Mouse (Mus musculus): ENCODE measurements at regions not wholly inside any gene's neighbourhood (a gene's known extent, or its start where the extent isn't known, plus 50 kb on each side); places are given as distances from the start of the nearest gene placed in this dataset.

- no peaks in the 10 kb centered on the region for H3K36me3 ChIP-seq (ENCODE audit: control insufficient read depth, insufficient read depth, low read length, poor library complexity, severe bottlenecking)
- H3K27me3 ChIP-seq (ENCODE audit: control insufficient read depth, insufficient read depth, low read length, poor library complexity, severe bottlenecking) = no peaks in the 10 kb centered on the region
- DNase-seq (ENCODE audit: low read depth, low spot score) = no peak
Observed at GRCm38 (mm10) chr15:61327925-61328324, 405.1 kb upstream of the A1bg start.

GRCm38 (mm10) chr15:61322243-61322642, 399.4 kb upstream of the A1bg start:
- DNase-seq (ENCODE audit: low read depth, low spot score) = no peak

GRCm38 (mm10) chr15:61309452-61310165, 386.8 kb upstream of the A1bg start:
- Histone ChIP-seq H3K36me3 (ENCODE audit: control insufficient read depth, insufficient read depth, low read length, poor library complexity, severe bottlenecking) (no peaks in the 10 kb centered on the region), H3K27me3 (ENCODE audit: control insufficient read depth, insufficient read depth, low read length, poor library complexity, severe bottlenecking) (no peaks in the 10 kb centered on the region)
- no peak for DNase-seq (ENCODE audit: low read depth, low spot score)

More at GRCm38 (mm10) chr15:61322243-61322642, 399.4 kb upstream of the A1bg start:
- no peaks in the 10 kb centered on the region for H3K27me3 ChIP-seq (ENCODE audit: control insufficient read depth, insufficient read depth, low read length, poor library complexity, severe bottlenecking)
- no peaks in the 10 kb centered on the region for H3K36me3 ChIP-seq (ENCODE audit: control insufficient read depth, insufficient read depth, low read length, poor library complexity, severe bottlenecking)

DNA sequence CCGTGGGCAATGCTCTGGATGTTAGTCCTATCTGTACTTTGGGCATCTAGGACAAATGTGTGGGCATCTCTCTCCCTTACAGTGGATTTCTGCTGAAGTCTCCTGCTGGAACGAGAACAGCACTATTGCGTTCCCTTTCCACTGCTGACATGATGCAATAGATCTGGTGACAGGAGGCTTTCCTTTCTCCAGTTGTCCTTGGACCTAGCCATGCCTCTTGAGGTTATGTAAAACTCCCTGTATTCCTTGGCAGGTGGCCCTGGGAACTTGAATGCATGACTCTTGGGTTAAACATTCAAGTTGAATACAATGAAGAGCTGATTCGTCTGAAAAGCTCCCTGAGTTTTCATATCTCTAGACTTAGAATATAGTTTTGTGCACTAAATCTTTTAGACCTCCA, 386.1 kb upstream of the A1bg start:
- H3K27me3 ChIP-seq (ENCODE audit: control insufficient read depth, insufficient read depth, low read length, poor library complexity, severe bottlenecking) = no peaks in the 10 kb centered on the region
- no peak for DNase-seq (ENCODE audit: low read depth, low spot score)
- H3K36me3 ChIP-seq (ENCODE audit: control insufficient read depth, insufficient read depth, low read length, poor library complexity, severe bottlenecking) = no peaks in the 10 kb centered on the region

DNA sequence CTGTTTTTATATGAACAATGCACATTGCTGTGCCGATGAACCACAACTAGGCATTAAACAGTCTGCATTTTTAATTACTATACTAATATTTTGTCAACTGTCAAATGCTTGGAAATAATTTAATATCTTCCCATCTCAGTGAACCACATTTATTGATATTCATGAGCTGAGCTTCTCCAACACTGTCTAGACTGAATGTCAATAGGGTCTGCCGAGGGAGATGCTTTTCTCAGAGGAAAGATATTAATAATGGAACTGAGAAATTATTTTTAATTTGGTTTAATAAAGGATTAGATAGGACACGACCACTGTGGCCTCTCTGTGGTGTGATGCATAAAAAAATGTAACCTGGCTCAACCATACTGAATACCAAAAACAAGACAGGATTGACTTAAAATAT, 381.7 kb upstream of the A1bg start:
- H3K27me3 ChIP-seq (ENCODE audit: control insufficient read depth, insufficient read depth, low read length, poor library complexity, severe bottlenecking) = no peaks in the 10 kb centered on the region
- DNase-seq (ENCODE audit: low read depth, low spot score) = no peak
- H3K36me3 ChIP-seq (ENCODE audit: control insufficient read depth, insufficient read depth, low read length, poor library complexity, severe bottlenecking) = no peaks in the 10 kb centered on the region

- Histone ChIP-seq H3K36me3 (ENCODE audit: control insufficient read depth, insufficient read depth, low read length, poor library complexity, severe bottlenecking) (no peaks in the 10 kb centered on the region), H3K27me3 (ENCODE audit: control insufficient read depth, insufficient read depth, low read length, poor library complexity, severe bottlenecking) (no peaks in the 10 kb centered on the region)
- DNase-seq (ENCODE audit: low read depth, low spot score) = no peak
Observed at GRCm38 (mm10) chr15:61299796-61300195, 377.0 kb upstream of the A1bg start.

DNA sequence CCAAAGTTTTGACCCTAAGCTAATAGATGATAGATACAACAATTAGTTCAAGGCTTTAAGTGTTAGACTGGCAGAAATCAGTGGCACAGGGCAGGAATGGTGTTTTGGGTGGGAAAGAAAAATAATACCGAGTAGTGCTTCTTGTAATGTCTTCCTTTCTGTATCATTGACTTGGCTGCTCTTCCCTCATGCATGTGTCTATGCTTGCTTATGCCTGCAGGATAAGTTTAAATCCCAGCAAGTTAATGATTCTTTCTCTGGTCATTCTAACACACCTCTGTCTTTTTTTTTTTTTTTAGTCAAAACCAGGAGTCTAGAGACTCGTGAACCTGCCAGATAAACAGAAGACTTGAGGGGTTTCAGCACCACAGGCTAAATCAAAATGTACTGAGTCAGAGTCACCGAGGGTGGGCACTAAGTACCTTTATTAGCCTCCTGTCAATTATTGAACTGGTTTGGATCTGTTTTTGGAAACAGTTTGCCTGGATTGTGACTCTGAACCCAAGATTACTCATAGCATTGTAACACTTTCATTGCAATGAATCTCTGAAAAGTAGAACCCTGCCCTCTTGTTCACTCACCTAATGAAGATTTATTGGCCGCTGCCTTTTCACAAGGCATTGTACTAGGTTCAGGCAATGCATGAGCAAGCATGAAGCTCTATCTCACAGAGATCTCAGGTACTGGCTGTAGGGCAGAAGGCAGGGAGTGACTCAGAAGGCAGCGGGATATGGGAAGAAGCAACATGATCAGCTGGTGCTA, 374.8 kb upstream of the A1bg start:
- no peaks in the 10 kb centered on the region for H3K27me3 ChIP-seq (ENCODE audit: control insufficient read depth, insufficient read depth, low read length, poor library complexity, severe bottlenecking)
- no peaks in the 10 kb centered on the region for H3K36me3 ChIP-seq (ENCODE audit: control insufficient read depth, insufficient read depth, low read length, poor library complexity, severe bottlenecking)
- DNase-seq (ENCODE audit: low read depth, low spot score) = no peak

GRCm38 (mm10) chr15:61294616-61295015, 371.8 kb upstream of the A1bg start:
- H3K36me3 ChIP-seq (ENCODE audit: control insufficient read depth, insufficient read depth, low read length, poor library complexity, severe bottlenecking) = no peaks in the 10 kb centered on the region
- no peaks in the 10 kb centered on the region for H3K27me3 ChIP-seq (ENCODE audit: control insufficient read depth, insufficient read depth, low read length, poor library complexity, severe bottlenecking)
- no peak for DNase-seq (ENCODE audit: low read depth, low spot score)

DNA sequence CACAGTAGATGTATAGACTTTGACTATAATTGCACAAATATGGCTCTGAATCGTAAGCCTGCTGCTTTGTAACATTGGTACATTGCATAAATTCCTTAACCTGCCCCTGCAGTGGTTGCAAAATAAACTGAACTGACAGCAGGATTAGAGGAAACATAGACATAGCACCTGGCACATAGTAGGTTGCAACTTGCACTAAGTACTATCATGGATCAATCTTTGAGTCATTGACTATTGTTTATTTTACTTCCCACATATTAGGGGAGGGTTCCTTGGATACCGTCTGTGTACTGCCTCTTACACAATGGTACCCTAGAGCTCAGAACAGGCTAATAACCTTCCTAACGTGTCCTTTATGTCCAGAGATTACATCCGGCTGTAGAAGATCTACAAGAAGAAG, 371.3 kb upstream of the A1bg start:
- Histone ChIP-seq H3K27me3 (ENCODE audit: control insufficient read depth, insufficient read depth, low read length, poor library complexity, severe bottlenecking) (no peaks in the 10 kb centered on the region), H3K36me3 (ENCODE audit: control insufficient read depth, insufficient read depth, low read length, poor library complexity, severe bottlenecking) (no peaks in the 10 kb centered on the region)
- no peak for DNase-seq (ENCODE audit: low read depth, low spot score)

GRCm38 (mm10) chr15:61268766-61269165, 346.0 kb upstream of the A1bg start:
- DNase-seq (ENCODE audit: low read depth, low spot score) = no peak
- no peaks in the 10 kb centered on the region for H3K27me3 ChIP-seq (ENCODE audit: control insufficient read depth, insufficient read depth, low read length, poor library complexity, severe bottlenecking)
- H3K36me3 ChIP-seq (ENCODE audit: control insufficient read depth, insufficient read depth, low read length, poor library complexity, severe bottlenecking) = no peaks in the 10 kb centered on the region

GRCm38 (mm10) chr15:61259047-61259446, 336.2 kb upstream of the A1bg start:
- Histone ChIP-seq H3K36me3 (ENCODE audit: control insufficient read depth, insufficient read depth, low read length, poor library complexity, severe bottlenecking) (no peaks in the 10 kb centered on the region), H3K27me3 (ENCODE audit: control insufficient read depth, insufficient read depth, low read length, poor library complexity, severe bottlenecking) (no peaks in the 10 kb centered on the region)
- DNase-seq (ENCODE audit: low read depth, low spot score) = no peak

DNA sequence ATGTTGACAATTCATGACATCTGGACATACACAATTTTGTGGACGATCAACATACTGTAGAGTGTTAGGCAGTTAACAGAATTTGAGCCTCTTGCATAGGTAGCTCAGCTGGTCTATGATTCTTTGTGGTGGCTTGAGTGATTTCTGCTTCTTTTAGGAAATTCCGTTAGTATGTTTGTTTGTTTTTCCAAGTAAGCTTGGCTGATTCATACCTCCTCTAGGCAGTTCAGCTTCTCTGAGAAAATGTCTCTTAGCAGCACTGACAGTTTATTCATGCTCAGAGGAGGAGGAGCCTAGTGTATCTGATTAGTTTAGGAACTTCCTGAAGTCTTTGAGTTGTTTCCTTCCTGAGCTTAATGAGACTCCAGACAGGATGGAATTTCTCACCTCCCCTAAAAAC, 321.7 kb upstream of the A1bg start:
- Histone ChIP-seq H3K36me3 (ENCODE audit: control insufficient read depth, insufficient read depth, low read length, poor library complexity, severe bottlenecking) (no peaks in the 10 kb centered on the region), H3K27me3 (ENCODE audit: control insufficient read depth, insufficient read depth, low read length, poor library complexity, severe bottlenecking) (no peaks in the 10 kb centered on the region)
- DNase-seq (ENCODE audit: low read depth, low spot score) = no peak

DNA sequence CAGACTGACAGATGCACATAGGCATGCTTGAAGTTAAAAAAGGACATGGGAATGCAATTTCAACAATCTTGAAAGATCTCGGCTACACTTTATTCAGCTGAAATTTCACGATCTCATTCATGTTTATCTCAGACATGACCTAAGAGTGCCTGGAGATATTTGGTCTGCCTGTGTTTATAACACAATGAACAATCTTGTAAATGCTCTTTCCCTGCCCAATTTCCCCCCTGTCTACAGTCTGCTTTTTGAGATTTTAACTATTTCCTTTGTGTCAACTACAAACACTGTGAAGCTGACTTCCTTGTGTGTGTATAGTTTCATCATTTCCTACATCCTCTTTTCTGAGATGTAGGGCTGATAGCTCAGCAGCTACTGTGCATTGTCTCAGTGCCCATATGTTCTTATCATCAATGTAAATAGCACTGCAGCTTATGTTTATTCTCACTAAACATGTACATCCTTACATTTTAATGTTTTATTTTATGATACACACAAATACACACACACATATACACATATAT, 319.4 kb upstream of the A1bg start:
- H3K27me3 ChIP-seq (ENCODE audit: control insufficient read depth, insufficient read depth, low read length, poor library complexity, severe bottlenecking) = no peaks in the 10 kb centered on the region
- H3K36me3 ChIP-seq (ENCODE audit: control insufficient read depth, insufficient read depth, low read length, poor library complexity, severe bottlenecking) = no peaks in the 10 kb centered on the region
- no peak for DNase-seq (ENCODE audit: low read depth, low spot score)

GRCm38 (mm10) chr15:61241741-61242140, 318.9 kb upstream of the A1bg start:
- Histone ChIP-seq H3K27me3 (ENCODE audit: control insufficient read depth, insufficient read depth, low read length, poor library complexity, severe bottlenecking) (no peaks in the 10 kb centered on the region), H3K36me3 (ENCODE audit: control insufficient read depth, insufficient read depth, low read length, poor library complexity, severe bottlenecking) (no peaks in the 10 kb centered on the region)
- no peak for DNase-seq (ENCODE audit: low read depth, low spot score)

DNA sequence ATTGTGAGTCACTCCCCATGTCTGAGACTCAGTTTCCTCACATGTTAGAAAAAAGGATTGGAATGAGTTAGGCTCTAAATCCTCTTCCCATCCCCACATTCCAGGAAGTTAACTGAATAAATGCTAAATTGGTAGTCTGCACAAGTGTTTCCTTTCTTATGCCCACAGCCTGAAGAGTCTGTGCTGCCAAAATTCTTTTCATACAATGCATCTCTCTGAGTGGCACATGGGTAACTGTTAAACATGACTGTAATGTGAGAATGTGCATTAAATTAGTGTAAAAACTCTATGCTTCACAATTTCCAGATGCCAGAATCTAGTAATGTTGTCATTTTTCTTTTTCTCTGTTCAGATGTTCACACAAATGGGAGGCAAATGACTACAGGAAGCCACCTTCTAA, 317.5 kb upstream of the A1bg start:
- DNase-seq (ENCODE audit: low read depth, low spot score) = no peak

More for the DNA sequence above, 317.5 kb upstream of the A1bg start:
- H3K27me3 ChIP-seq (ENCODE audit: control insufficient read depth, insufficient read depth, low read length, poor library complexity, severe bottlenecking) = no peaks in the 10 kb centered on the region
- H3K36me3 ChIP-seq (ENCODE audit: control insufficient read depth, insufficient read depth, low read length, poor library complexity, severe bottlenecking) = no peaks in the 10 kb centered on the region

Data from splenic B cell, adult 2 months (primary cell).